Mouse (Mus musculus) heart, adult 2 months (tissue): ENCODE results near the gene Plpp3. TPM values are rescaled to one million over a fixed set of nuclear protein-coding genes. Genes with fewer than 3 reads are reported as not detected.
A peak's percentile ranks its signal among the peaks of the same experiment; 100 is the strongest.

Experiments used
- DNase-seq, 2 experiments: peaks; one replicate each; pipeline ENCODE4 v3.0.0; 2021
- H3K27ac ChIP-seq: fragments of 200-600 bp; 2 replicates; pipeline ENCODE4 v1.8.1; 2022
- H3K27me3 ChIP-seq: fragments of 200-500 bp; 2 replicates; pipeline ENCODE4 v1.6.1; 2012; ENCODE audit warnings: mild to moderate bottlenecking, low read length, inconsistent platforms, mixed read lengths; ENCODE audit not compliant: control insufficient read depth, insufficient read depth
- H3K36me3 ChIP-seq: fragments of 200-500 bp; 2 replicates; pipeline ENCODE4 v1.6.1; 2012; ENCODE audit warnings: low read length, inconsistent platforms; ENCODE audit not compliant: control insufficient read depth, insufficient read depth
- H3K4me1 ChIP-seq: fragments of 200-500 bp; 2 replicates; pipeline ENCODE4 v1.6.1; 2011; ENCODE audit warnings: low read length; ENCODE audit not compliant: control insufficient read depth, insufficient read depth
- H3K4me3 ChIP-seq: fragments of 200-600 bp; 2 replicates; pipeline ENCODE4 v1.8.1; 2022
- H3K79me2 ChIP-seq: fragments of 200-500 bp; replicated peaks from 2 replicates; pipeline ENCODE4 v1.6.1; 2012; ENCODE audit warnings: mild to moderate bottlenecking, inconsistent platforms, low read length, moderate library complexity, mixed read lengths; ENCODE audit not compliant: control insufficient read depth, insufficient read depth
- H3K9ac ChIP-seq: fragments of 200-500 bp; 2 replicates; pipeline ENCODE4 v1.6.1; 2012; ENCODE audit warnings: low read depth, mild to moderate bottlenecking, control low read depth, inconsistent platforms, low read length, mixed read lengths
- CTCF ChIP-seq: fragments of 200-600 bp; IDR thresholded peaks from 2 replicates; pipeline ENCODE4 v1.8.1; 2022; ENCODE audit warnings: antibody characterized with exemption, mild to moderate bottlenecking, moderate library complexity
- EP300 ChIP-seq: fragments of 200-500 bp; IDR thresholded peaks from 2 replicates; pipeline ENCODE4 v1.6.1; 2011; ENCODE audit warnings: low read depth, low read length, control low read depth; ENCODE audit not compliant: insufficient read depth
- POLR2A ChIP-seq: fragments of 200-500 bp; IDR thresholded peaks from 2 replicates; pipeline ENCODE4 v1.6.1; 2011; ENCODE audit warnings: mild to moderate bottlenecking, low read depth, low read length, control low read depth; ENCODE audit not compliant: insufficient read depth
- WGBS: fragments of 180-500 bp; shearing (Covaris S2); methylation state at CpG from one replicate; pipeline ENCODE4 v1.1.7; 2018; 5-methylcytosine and 5-hydroxymethylcytosine counted together
- intact Hi-C: fragments of 180-260 bp; cut with DNase I; formaldehyde crosslinking; loops from one replicate; pipeline ENCODE4 v1.15.1; 2025
- polyA plus RNA-seq: library from polyadenylated mRNA; depleted of rRNA; stranded (reverse); fragments of >200 nt; gene quantifications from 2 replicates; pipeline ENCODE4 v1.2.3, GENCODE M21; 2012
- total RNA-seq, 2 experiments: library from RNA; stranded (reverse); gene quantifications; 2 replicates each; pipeline ENCODE4 v1.2.3; 2021

Plpp3 gene
- total and polyA plus RNA-seq, 3 experiments: 64.8 to 76.9 (median 74.0) TPM

GRCm38 (mm10) chr4:105175255-105176035 is 18.3 kb downstream of the Plpp3 start:
- WGBS: 51% methylated on average over 16 of the region's 16 CpGs
- Histone ChIP-seq H3K9ac (no peak overlapping the region), H3K27ac (peak overlapping the region; percentile 15), H3K4me3 (0 out of 2 replicates have a peak overlapping the region, but pooled peaks have one; percentile 3), H3K79me2 (peaks cover 17% of the 10 kb centered on the region), H3K4me1 (peaks cover 31% of the 10 kb centered on the region), H3K27me3 (no peaks in the 10 kb centered on the region), H3K36me3 (peaks cover 35% of the 10 kb centered on the region)
- TF ChIP-seq EP300: no peak
- DNase-seq: peak in 1 of 2 experiments; percentile 48
- intact Hi-C loops: no loop called here

GRCm38 (mm10) chr4:105181014-105181658 is 24.0 kb downstream of the Plpp3 start:
- intact Hi-C loops: loop anchor here (2.0 kb wide), 1 partner anchor 20 kb away; no protein-coding TSS in a partner anchor
- H3K4me1 ChIP-seq: peaks cover 32% of the 10 kb centered on the region
- 58% methylated on average over 16 of the region's 16 CpGs for WGBS
- peaks cover 5% of the 10 kb centered on the region for H3K79me2 ChIP-seq
- no peaks in the 10 kb centered on the region for H3K27me3 ChIP-seq
- H3K9ac ChIP-seq: no peak overlapping the region; the same call in 1 of the 2 replicates
- no peak overlapping the region for H3K4me3 ChIP-seq
- TF ChIP-seq EP300 (no peak), POLR2A (no peak), CTCF (no peak)
- no peak for DNase-seq
- no peak overlapping the region for H3K27ac ChIP-seq
- peaks cover 53% of the 10 kb centered on the region for H3K36me3 ChIP-seq

GRCm38 (mm10) chr4:105181659-105182167 is 24.6 kb downstream of the Plpp3 start:
- Histone ChIP-seq H3K9ac (no peak overlapping the region), H3K4me3 (no peak overlapping the region), H3K36me3 (peaks cover 51% of the 10 kb centered on the region), H3K79me2 (peaks cover 5% of the 10 kb centered on the region), H3K27ac (no peak overlapping the region), H3K27me3 (no peaks in the 10 kb centered on the region), H3K4me1 (peaks cover 32% of the 10 kb centered on the region)
- intact Hi-C loops: loop anchor here (2.0 kb wide), 1 partner anchor 21 kb away; no protein-coding TSS in a partner anchor
- TF ChIP-seq EP300 (no peak), CTCF (no peak), POLR2A (no peak)
- 64% methylated on average over 3 of the region's 3 CpGs for WGBS
- DNase-seq: no peak

- DNase-seq: no peak
- 62% methylated on average over 5 of the region's 5 CpGs for WGBS
- Histone ChIP-seq H3K27me3 (no peaks in the 10 kb centered on the region), H3K79me2 (peaks cover 5% of the 10 kb centered on the region), H3K27ac (no peak overlapping the region), H3K4me3 (no peak overlapping the region), H3K36me3 (peaks cover 51% of the 10 kb centered on the region), H3K4me1 (peaks cover 31% of the 10 kb centered on the region), H3K9ac (no peak overlapping the region)
- TF ChIP-seq EP300 (no peak), POLR2A (no peak), CTCF (no peak)
- intact Hi-C loops: no loop called here
These were observed 25.1 kb downstream of the Plpp3 start for GRCm38 (mm10) chr4:105182249-105182648.

- 44% methylated on average over 4 of the region's 4 CpGs for WGBS
- Histone ChIP-seq H3K4me1 (peaks cover 29% of the 10 kb centered on the region), H3K36me3 (peaks cover 62% of the 10 kb centered on the region), H3K27ac (peak overlapping the region; percentile 11; the same call in 1 of the 2 replicates), H3K27me3 (no peaks in the 10 kb centered on the region), H3K4me3 (no peak overlapping the region), H3K79me2 (peaks cover 5% of the 10 kb centered on the region), H3K9ac (no peak overlapping the region)
- TF ChIP-seq EP300 (no peak), POLR2A (no peak), CTCF (no peak)
- DNase-seq: peak in 1 of 2 experiments; percentile 50
- intact Hi-C loops: no loop called here
These were observed 27.3 kb downstream of the Plpp3 start for GRCm38 (mm10) chr4:105184490-105184889.

GRCm38 (mm10) chr4:105184924-105185323 is 27.8 kb downstream of the Plpp3 start:
- no peak for TF ChIP-seq POLR2A
- TF ChIP-seq EP300: no peak
- TF ChIP-seq CTCF: no peak
- Histone ChIP-seq H3K79me2 (peaks cover 4% of the 10 kb centered on the region), H3K27ac (no peak overlapping the region), H3K4me1 (peaks cover 30% of the 10 kb centered on the region), H3K9ac (no peak overlapping the region), H3K27me3 (no peaks in the 10 kb centered on the region), H3K36me3 (peaks cover 62% of the 10 kb centered on the region), H3K4me3 (no peak overlapping the region)
- no peak for DNase-seq
- WGBS: 86% methylated on average over 6 of the region's 6 CpGs
- intact Hi-C loops: no loop called here
